Mouse (Mus musculus): Measurements from ENCODE around the gene AI661453.
"Not testable (repeated sequence)": the region's sequence is repeated elsewhere in the genome, so short reads cannot be mapped to it uniquely, and the experiment has no call there.

Gene AI661453

DNA sequence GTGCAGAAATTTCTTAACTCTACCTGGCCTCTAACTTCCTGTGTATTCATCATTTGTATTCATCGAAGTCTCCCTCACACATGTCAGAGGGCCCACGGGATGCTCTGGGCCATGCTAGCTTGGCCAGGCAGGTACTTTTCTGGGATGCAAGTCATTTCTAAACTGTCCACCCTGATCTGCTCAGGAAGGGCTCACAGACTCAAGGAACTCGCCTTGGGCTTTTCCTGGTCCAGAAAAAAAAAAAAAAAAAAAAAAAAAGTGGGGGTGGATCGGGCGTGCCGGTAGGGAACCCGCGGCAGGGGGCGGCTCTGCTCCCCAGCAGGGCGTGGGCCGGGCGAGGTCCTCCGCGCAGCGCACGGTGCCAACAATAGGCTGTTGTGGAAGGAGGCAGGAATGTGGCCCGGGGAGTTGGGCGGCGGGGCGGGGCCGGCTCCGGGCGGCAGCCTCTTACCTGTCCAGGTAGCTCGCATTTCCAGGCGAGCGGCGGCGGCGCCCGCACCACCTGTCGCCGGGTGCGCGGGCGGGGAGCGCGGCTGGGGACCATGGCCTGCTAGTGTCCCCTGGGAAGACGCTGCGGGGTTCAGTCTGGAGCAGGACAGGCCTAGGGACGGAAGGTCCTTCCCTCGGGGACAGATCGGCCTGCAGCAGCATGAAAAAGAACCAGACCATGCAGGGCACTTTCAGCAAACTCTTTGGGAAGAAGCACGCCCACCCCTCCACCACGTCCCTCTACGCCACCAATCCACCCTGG, at the start of gene AI661453:
Gene AI661453 (plus strand): TSS at position 460 of the 751 bp plus-strand sequence.
- DNase-seq = peak; percentile 79

GRCm38 (mm10) chr17:47386649-47387048, 49.8 kb upstream of the AI661453 start:
- peak; percentile 71 for DNase-seq

DNA sequence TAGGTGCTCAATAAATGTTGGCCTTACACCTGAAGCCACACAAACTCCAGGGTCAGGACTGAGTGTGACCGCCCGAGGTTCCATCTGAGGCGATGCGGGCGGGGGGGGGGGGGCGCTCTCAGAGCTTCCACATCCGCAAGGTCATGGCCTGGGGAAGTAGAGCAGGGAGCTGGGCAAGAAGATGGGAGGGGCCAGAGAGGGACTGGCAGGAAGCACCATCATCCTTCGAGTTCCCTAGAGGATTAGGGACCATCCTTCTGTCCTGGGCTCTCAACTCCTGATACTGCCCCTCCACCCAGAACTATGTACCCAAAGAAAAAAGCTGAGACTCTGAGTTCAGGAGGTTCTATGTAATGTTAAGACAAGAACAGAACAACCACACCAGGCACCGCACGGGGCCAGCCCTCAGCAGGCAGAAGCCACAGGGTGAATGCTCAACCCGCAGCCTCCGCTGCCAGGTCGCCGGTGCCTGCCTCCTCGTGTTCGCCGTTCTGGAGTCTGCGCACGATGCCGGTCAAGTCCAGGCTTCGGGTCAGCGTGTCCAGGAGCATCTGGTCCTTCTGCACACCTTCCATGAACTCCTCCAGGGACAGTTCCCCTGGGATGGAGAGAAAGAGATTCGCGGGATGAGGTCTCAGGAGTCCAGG, 42.1 kb upstream of the AI661453 start:
- DNase-seq = no peak

DNA sequence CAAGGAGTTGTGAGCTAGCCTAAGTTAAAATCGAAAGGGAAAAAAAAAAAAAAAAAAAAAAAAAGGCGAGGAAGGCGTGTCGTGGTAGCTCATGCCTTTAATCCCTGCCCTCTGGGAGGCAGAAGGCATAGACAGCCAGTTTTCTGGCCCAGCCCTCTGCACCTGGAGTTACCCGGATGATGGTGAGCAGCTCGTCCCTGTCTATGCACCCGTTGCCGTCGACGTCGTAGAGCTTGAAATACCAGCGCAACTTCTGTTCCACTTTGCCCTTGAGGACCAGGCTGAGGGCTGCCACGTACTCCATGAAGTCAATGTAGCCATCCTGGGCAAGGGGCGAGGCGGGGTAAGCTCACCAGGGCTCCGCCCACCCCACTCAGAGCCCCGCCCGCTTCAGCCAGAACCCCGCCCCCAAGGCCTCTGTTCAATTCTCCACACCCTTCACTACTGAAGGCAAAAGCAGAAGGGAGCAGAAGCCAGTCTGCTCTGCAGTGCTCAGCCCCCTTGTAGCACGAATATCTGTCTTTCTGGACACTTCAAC, 41.0 kb upstream of the AI661453 start:
- DNase-seq = peak; percentile 57

GRCm38 (mm10) chr17:47399091-47399490, 37.3 kb upstream of the AI661453 start:
- no peak for DNase-seq

GRCm38 (mm10) chr17:47400451-47400850, 36.0 kb upstream of the AI661453 start, which contains the start of gene Guca1a:
Guca1a (minus strand) TSS chr17:47400584.
- DNase-seq = no peak

DNA sequence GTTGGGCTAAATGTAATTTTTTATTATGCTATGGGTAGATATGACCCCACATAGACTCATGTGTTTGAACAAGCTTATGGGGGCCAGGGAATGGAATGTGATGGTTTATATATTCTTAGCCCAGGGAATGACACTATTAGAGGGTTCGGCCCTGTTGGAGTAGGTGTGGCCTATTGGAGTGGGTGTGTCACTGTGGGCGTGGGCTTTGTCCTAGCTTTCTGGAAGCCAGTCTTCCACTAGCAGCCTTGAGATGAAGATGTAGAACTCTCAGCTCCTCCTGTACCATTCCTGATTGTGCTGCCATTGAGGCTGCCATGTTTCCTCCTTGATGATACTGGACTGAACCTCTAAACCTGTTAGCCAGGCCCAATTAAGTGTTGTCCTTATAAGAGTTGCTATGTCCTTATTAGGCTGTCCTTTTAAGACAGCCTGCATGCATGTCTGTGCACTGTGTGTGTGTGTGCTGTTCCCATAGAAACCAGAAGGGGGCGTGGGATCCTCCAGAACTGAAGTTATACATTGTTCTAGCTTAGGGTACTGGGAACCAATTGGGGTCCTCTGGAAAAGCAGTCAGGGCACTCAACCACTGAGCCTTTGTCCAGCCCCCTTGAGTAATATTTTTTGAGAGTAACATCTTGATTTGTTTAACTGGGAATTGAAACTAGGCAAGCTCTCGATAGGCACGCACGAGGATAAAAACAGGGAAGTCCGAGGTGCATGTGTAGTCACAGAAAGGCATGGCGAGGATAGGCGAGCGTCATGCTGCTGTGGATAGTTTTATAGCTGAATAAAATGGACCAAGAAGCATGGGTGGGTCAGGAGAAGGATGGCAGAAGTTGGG, 28.5 kb upstream of the AI661453 start:
- DNase-seq = no peak

GRCm38 (mm10) chr17:47408558-47408898, 27.9 kb upstream of the AI661453 start:
- peak; percentile 83 for DNase-seq

- DNase-seq = not testable (repeated sequence)
These were observed 26.2 kb upstream of the AI661453 start for GRCm38 (mm10) chr17:47409897-47410861.

DNA sequence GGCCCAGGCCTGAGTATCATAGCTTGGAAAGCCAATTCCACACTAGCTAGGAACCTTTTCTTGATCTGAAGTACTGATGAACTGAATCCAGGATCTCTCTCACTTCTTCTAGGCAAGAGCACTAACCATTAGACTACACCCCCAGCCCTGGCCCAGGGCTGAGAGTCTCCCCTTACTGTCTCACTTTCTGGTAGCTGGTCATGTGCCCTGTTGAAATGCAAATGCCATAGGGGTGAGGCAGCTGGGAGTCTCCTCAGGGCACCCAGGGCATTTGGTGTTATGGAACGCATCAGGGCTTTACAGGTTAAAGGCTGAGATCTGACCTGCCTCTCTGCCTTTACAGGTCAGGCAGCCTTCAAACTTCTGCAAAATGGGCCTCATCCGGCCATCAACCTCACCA, 16.2 kb upstream of the AI661453 start:
- DNase-seq = no peak

DNA sequence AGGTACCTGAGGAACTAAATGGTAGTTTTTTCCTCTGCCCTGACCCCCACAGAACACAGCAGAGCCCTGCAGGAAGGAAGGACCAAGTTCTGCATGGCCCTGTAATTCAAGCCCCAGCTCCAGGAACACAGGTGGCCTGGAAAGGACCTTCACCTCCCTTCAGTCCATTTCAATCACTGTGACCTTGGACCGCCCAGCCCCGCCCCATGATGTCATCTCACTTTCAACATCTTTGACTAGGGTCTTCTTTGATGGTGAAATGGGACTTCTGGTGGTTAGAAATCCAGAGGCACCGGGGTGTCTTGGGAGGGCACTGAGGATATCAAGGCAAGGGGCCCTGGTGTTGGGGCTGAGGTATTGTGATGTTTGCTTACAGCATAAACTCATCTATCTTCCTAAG, 14.8 kb upstream of the AI661453 start:
- no peak for DNase-seq

DNA sequence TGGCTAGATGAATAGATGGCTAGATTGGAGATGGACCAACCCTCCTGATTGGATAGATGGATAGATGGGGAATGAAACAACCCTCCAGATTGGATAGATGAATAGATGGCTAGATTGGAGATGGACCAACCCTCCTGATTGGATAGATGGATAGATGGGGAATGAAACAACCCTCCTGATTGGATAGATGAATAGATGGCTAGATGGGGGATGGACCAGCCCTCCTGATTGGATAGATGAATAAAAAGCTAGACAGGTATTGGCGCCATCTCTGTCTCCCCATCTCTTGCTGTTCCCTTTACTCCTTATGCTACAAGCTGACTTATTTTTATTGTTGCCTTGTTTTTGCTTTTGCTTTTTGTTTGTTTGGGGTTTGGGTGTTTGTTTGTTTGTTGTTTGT, 13.8 kb upstream of the AI661453 start:
- not testable (repeated sequence) for DNase-seq

DNA sequence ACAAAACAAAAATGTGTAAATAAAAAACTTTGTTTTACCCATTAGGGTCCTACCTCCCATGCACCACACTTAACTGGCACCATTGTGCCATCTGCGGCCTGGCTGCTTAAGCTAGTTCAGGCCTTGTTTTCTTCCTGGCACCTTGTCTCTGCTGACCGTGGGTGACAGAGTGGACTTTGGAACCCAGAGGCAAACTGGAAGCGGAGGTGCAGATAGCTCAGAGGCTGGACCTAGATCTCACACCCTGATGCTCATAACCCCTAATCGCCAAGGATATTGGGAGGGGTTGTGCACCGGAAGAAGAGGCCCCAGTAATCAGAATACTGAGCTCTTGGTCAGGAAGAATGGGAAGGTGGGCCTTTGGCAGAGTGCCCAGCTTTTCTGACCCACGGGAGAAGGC, 12.2 kb upstream of the AI661453 start:
- no peak for DNase-seq

- DNase-seq = no peak
These were observed 9.1 kb upstream of the AI661453 start for GRCm38 (mm10) chr17:47427316-47427715.

GRCm38 (mm10) chr17:47428831-47429304, 7.5 kb upstream of the AI661453 start:
- peak; percentile 60 for DNase-seq

GRCm38 (mm10) chr17:47430815-47431214, 5.6 kb upstream of the AI661453 start:
- no peak for DNase-seq

DNA sequence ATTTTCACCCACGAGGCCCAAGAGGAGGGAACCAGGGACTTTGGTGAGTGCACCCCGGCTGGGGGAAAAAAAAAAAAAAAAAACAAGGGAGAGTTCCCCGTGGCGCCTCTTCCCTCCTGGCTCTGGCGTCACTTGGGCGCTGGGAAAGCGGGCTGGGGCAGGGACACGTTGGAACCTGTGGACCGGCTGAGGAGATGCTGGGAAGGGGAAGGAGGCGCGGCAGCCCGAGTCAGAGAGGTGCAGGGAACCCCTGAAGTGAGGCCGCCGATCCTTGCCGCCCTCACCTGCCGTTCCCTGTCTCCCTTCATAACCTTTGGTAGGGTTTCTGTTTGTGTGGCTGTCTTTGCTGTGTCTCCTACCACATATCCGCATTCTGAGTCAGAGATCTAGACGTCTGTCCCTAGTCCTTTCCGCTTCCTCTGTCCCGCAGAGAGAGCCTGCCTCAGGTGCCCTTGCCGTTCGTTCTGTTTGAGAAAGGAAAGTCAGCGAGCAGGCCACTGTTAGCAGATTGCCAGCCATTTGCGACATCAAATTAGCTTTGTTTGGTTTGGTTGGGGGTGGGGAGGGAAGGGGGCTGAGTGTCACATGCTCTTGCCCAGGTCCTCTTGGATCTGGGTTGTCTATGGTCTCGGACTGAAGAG, 612 bp downstream of the AI661453 start, which contains the start of gene 1700001C19Rik:
Gene 1700001C19Rik (minus strand): TSS at position 470 of the 641 bp plus-strand sequence.
- DNase-seq = peak; percentile 27

- no peak for DNase-seq
These were observed 2.2 kb downstream of the AI661453 start for GRCm38 (mm10) chr17:47438611-47439010.

GRCm38 (mm10) chr17:47439396-47440028, 3.1 kb downstream of the AI661453 start:
- peak; percentile 40 for DNase-seq

- DNase-seq = no peak
These were observed 4.0 kb downstream of the AI661453 start for GRCm38 (mm10) chr17:47440359-47440890.

Measured in lung, postnatal 14 days (tissue).